Mouse (Mus musculus) cortical plate, adult 2 months (tissue): ENCODE measurements around the gene Als2cr12.
"Not testable (repeated sequence)": the region's sequence is repeated elsewhere in the genome, so short reads cannot be mapped to it uniquely, and the experiment has no call there.

Source experiments
- CTCF ChIP-seq: fragments of 200-500 bp; IDR thresholded peaks from 2 replicates; pipeline ENCODE4 v1.5.1; 2011; ENCODE audit warnings: mild to moderate bottlenecking, control low read depth, low read length; ENCODE audit not compliant: insufficient read depth; ENCODE audit errors: extremely low read depth
- POLR2A ChIP-seq: fragments of 200-500 bp; IDR thresholded peaks from 2 replicates; pipeline ENCODE4 v1.6.1; 2011; ENCODE audit warnings: mild to moderate bottlenecking, low read length, control low read depth; ENCODE audit not compliant: insufficient read depth; ENCODE audit errors: extremely low read depth

GRCm38 (mm10) chr1:58697607-58698006, 1.8 kb upstream of the Als2cr12 start:
- peak; percentile 54 for TF ChIP-seq CTCF
- not testable (repeated sequence) for TF ChIP-seq POLR2A
